Mouse (Mus musculus) c-Kit-positive CD71-negative TER-119-negative erythroid progenitor cells, embryonic 14.5 days (primary cell): ENCODE data around the gene Fam160b1.

Source experiments
- DNase-seq: peaks from one replicate; pipeline ENCODE4 v3.0.0-alpha.2; 2013; ENCODE audit warnings: low read depth

The Fam160b1 gene

GRCm38 (mm10) chr19:57344678-57345077 lies 15.8 kb upstream of the Fam160b1 start:
- DNase-seq: no peak

GRCm38 (mm10) chr19:57349096-57349495 lies 11.4 kb upstream of the Fam160b1 start:
- DNase-seq: no peak

- DNase-seq: no peak
Observed at GRCm38 (mm10) chr19:57352337-57352935, 8.0 kb upstream of the Fam160b1 start.

- DNase-seq: no peak
Observed at GRCm38 (mm10) chr19:57353228-57353627, 7.3 kb upstream of the Fam160b1 start.

GRCm38 (mm10) chr19:57354050-57354449 lies 6.4 kb upstream of the Fam160b1 start:
- DNase-seq: no peak

GRCm38 (mm10) chr19:57354715-57355114 lies 5.8 kb upstream of the Fam160b1 start:
- DNase-seq: no peak

- DNase-seq: no peak
Observed at GRCm38 (mm10) chr19:57355451-57356251, 4.8 kb upstream of the Fam160b1 start.

- no peak for DNase-seq
Observed at GRCm38 (mm10) chr19:57356273-57356672, 4.2 kb upstream of the Fam160b1 start.

GRCm38 (mm10) chr19:57357244-57357643 lies 3.2 kb upstream of the Fam160b1 start:
- DNase-seq: no peak

- DNase-seq: no peak
Observed at GRCm38 (mm10) chr19:57357811-57358210, 2.7 kb upstream of the Fam160b1 start.

GRCm38 (mm10) chr19:57358322-57358721 lies 2.2 kb upstream of the Fam160b1 start:
- peak; percentile 86 for DNase-seq

GRCm38 (mm10) chr19:57358836-57359598 lies 1.5 kb upstream of the Fam160b1 start:
- no peak for DNase-seq

- DNase-seq: no peak
Observed at GRCm38 (mm10) chr19:57359701-57360326, 666 bp upstream of the Fam160b1 start.

GRCm38 (mm10) chr19:57361131-57361938 lies 855 bp downstream of the Fam160b1 start:
- DNase-seq: no peak

- DNase-seq: no peak
Observed at GRCm38 (mm10) chr19:57361939-57362307, 1.4 kb downstream of the Fam160b1 start.

GRCm38 (mm10) chr19:57362586-57362985 lies 2.1 kb downstream of the Fam160b1 start:
- no peak for DNase-seq

GRCm38 (mm10) chr19:57363076-57363475 lies 2.6 kb downstream of the Fam160b1 start:
- no peak for DNase-seq

GRCm38 (mm10) chr19:57363538-57363937 lies 3.1 kb downstream of the Fam160b1 start:
- no peak for DNase-seq

GRCm38 (mm10) chr19:57364942-57365673 lies 4.6 kb downstream of the Fam160b1 start:
- DNase-seq: no peak

- DNase-seq: no peak
Observed at GRCm38 (mm10) chr19:57366007-57366406, 5.5 kb downstream of the Fam160b1 start.

- no peak for DNase-seq
Observed at GRCm38 (mm10) chr19:57366626-57367025, 6.1 kb downstream of the Fam160b1 start.
